Mouse (Mus musculus) induced T-regulatory cell, adult 2 months (primary cell): Measurements from ENCODE around the gene Hist1h1d.
"Not testable (repeated sequence)": the region's sequence is repeated elsewhere in the genome, so short reads cannot be mapped to it uniquely, and the experiment has no call there.

Experiments
- DNase-seq: peaks from one replicate; pipeline ENCODE4 v3.0.0-alpha.2; 2012; ENCODE audit warnings: low read depth

Gene Hist1h1d

GRCm38 (mm10) chr13:23530181-23530900 lies 22.7 kb upstream of the Hist1h1d start:
- DNase-seq = peak; percentile 90

- peak; percentile 98 for DNase-seq
Measured at GRCm38 (mm10) chr13:23530901-23531875, 21.9 kb upstream of the Hist1h1d start, which contains the start of gene Hist1h4h. Gene Hist1h4h (plus strand): TSS chr13:23531050.

- peak; percentile 49 for DNase-seq
Measured at GRCm38 (mm10) chr13:23532262-23533075, 20.6 kb upstream of the Hist1h1d start.

- DNase-seq = peak; percentile 88
Measured at GRCm38 (mm10) chr13:23533560-23534367, 19.3 kb upstream of the Hist1h1d start, which contains the start of gene Hist1h2af. Gene Hist1h2af (plus strand): TSS chr13:23533906.

DNA sequence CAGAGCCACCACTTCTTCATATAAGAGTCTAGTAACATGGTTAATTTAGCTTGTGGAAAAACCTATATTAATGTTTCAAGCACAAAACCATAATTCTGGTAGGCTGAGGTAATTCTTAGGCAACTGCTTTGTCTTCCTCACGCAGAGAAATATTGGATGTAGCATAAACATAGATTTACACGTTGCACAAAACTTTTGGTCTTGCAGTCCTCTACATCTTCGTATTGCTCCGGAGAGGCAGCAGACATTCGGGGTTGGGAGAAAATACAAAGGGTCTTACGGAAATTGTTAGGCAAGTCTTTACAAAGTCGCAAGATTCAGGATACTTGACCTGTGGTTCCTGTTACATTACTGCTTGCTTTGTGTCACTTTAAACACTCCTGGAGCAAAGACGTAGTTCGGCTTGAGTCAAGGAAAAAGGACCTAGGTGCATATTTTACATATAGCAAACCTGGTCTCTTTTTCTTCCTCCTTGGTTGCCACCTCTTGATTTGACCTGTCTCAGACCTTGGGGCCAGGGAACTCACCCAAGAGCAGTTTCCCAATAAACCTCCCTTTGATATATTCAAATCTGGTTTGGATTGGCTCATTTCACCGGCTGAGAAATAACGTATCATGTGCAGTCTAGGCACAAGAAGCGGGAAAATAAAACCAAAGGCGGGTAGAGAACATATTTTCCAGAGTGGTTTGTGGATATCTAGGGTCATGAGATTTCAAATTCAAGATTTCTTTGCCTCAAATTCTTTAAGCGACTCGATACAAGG lies 18.5 kb upstream of the Hist1h1d start:
- DNase-seq = no peak

DNA sequence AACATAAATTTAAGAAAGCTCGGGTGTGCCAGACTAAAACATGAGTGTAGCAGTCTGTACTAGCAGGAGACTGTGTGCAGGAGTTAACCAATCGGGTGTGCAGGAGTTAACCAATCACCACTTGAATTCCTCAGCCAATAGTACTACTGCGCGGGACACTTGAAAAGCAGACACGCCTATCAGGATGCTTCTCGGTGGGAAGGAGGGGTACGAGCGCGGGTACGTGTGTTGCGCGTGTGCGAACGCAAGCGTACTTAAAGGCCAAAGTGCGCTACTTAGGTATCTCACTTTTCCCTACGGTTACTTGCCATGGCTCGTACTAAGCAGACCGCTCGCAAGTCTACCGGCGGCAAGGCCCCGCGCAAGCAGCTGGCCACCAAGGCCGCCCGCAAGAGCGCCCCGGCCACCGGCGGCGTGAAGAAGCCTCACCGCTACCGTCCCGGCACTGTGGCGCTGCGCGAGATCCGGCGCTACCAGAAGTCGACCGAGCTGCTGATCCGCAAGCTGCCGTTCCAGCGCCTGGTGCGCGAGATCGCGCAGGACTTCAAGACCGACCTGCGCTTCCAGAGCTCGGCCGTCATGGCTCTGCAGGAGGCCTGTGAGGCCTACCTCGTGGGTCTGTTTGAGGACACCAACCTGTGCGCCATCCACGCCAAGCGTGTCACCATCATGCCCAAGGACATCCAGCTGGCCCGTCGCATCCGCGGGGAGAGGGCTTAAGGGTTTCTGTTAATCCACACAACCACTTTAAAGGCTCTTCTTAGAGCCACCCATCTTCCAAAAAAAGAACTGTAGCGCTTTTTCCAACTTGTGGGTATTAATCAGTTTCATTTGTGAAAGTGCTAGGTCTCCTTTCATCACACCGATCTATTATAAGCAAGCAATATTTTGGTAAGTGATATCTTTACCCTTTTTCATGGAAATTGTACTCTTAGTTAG lies 17.7 kb upstream of the Hist1h1d start, which contains the start of gene Hist1h3g:
TSS of gene Hist1h3g (plus strand) at position 286 of the 939 bp plus-strand sequence.
- peak; percentile 96 for DNase-seq

DNA sequence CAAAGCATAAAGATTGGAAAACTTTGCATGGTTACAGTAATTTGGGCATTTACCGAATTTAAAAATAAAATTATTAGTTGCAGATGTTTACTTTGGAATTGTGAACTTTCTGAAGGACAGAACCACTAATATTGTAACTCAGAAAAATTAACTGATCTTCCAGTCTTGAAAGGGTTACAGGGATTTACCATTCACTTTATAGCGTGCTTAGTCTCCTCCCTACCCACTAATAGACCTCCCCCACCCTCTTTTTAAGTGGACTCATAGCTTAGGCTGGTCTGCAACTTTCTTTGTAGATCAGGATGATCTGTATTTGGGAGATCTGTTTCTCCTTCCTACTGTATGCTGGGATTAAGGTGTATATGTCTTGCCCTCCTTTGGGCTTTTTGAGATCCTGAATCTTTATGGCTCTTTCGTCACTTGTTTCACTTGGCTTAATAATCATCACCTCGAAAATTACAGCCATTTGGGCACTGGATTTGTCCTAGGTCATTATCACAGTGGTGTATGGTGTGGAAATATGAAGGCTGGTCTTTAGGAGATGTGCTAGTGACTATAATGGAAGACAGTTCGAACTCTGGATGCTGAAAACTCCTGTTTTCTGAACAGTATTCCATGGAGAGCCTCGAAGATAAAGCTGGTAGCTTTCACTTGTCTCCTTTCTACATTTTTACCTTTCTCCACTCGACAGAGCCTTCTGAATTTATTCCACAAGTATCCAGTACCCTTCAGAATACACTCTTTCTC lies 16.8 kb upstream of the Hist1h1d start:
- DNase-seq = no peak

DNA sequence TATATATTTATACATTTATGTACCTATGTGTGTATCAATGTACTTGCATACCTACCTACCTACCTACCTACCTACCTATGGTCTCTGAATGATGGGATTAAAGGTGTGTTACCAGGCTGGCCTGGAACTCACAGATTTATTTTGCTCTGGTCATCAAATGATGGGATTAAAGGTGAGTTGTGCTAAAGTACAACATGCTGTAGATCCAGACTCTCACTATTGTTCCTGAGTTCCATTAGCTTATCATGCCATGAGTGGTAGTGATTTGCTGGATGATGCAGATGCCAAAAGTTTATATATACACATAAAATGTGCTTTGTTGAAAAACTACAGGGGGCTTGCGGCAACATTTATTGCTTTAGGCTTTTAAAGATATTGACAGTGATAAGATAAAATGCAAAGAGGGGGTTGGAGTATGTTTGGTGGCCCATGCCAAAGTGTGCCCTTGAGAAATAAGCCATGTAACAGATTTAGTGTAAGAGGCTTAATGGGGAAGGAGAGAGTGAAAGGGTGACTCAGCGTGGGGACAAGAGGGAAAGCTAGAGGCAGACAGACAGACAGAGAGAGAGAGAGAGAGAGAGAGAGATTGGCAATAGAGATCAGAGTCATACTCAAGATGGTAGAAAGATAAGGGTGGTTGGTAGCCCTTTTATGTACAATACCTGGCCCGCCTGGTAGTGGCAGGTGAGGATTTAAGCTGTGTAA lies 15.9 kb upstream of the Hist1h1d start:
- DNase-seq = no peak

- no peak for DNase-seq
Measured at GRCm38 (mm10) chr13:23538249-23538648, 14.8 kb upstream of the Hist1h1d start.

DNA sequence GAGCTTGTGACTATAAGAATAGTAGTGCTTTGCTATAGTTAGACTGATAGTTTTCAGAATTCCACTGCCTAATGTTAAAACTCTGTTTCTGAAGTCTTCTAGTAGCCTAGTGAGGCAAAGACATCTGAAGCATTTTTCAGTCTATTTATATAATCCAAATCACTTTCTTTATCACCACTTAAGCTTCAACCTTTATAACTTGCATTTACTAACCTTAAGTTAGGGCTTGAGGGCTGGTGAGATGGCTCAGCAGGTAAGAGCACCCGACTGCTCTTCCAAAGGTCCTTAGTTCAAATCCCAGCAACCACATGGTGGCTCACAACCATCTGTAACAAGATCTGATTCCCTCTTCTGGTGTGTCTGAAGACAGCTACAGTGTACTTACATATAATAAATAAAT lies 13.2 kb upstream of the Hist1h1d start:
- DNase-seq = not testable (repeated sequence)

GRCm38 (mm10) chr13:23541497-23541896 lies 11.6 kb upstream of the Hist1h1d start:
- DNase-seq = no peak

GRCm38 (mm10) chr13:23542225-23542980 lies 10.7 kb upstream of the Hist1h1d start:
- peak; percentile 62 for DNase-seq

- peak; percentile 96 for DNase-seq
Measured at GRCm38 (mm10) chr13:23542999-23543607, 10.0 kb upstream of the Hist1h1d start, which contains the start of gene Hist1h2bh. Gene Hist1h2bh (minus strand): TSS chr13:23543392.

GRCm38 (mm10) chr13:23543965-23544786 lies 8.9 kb upstream of the Hist1h1d start, which contains the start of gene Hist1h3f:
Gene Hist1h3f (plus strand): TSS chr13:23544052.
- DNase-seq = peak; percentile 97

- peak; percentile 57 for DNase-seq
Measured at GRCm38 (mm10) chr13:23544787-23545120, 8.3 kb upstream of the Hist1h1d start.
